Mouse (Mus musculus): Measurements from ENCODE around the gene Cylc1. TPM values are rescaled to one million over a fixed set of nuclear protein-coding genes. Genes with fewer than 3 reads are reported as not detected.

The Cylc1 gene
- total and polyA plus RNA-seq, 3 experiments: not detected

DNA sequence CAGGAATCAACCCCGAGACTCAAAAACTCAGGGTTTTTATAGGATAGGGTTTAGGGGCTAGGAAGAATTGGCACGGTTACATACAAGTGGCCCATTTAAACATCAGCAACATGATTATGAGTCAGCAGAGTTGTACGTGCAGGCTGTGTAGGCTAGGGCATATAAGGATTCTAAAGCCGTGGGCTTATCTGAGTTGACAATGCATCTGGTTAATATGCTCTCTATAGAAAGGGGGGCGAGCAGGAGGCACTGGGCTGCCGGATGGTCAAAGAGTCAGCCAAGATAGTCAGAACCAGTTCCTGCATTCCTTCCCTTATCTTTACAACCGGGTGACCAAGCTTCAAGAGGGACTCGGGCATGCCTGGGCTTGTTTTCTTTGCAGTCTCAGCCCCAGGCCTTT is 31.5 kb upstream of the Cylc1 start (continued):
- TF ChIP-seq POLR2AphosphoS2 (IDR thresholded peaks at IDR 0.05; ENCODE audit: low read length): no peak
- TF ChIP-seq CTCF (IDR thresholded peaks at IDR 0.05 in 2 of 3, conservative IDR thresholded peaks at IDR 0.05 in 1 of 3; ENCODE audit: control insufficient read depth in 1 of 3, insufficient read depth in 1 of 3, low read depth in 2 of 3, low read length in 3 of 3, poor library complexity in 1 of 3, severe bottlenecking in 1 of 3): no peak
- no peak for TF ChIP-seq USF2 (IDR thresholded peaks at IDR 0.05; ENCODE audit: borderline replicate concordance in 1 of 2, insufficient read depth in 1 of 2, low read depth in 1 of 2, low read length in 2 of 2)
- peak; percentile 63 for TF ChIP-seq MAX (IDR thresholded peaks at IDR 0.05; ENCODE audit: low read length)
- TF ChIP-seq MYC (IDR thresholded peaks at IDR 0.05; ENCODE audit: low read depth, low read length): peak; percentile 67; the same call in 1 of the 2 replicates
- no peak for TF ChIP-seq ELF1 (IDR thresholded peaks at IDR 0.05; ENCODE audit: low read depth, low read length)
- peak; percentile 30; the same call in 1 of the 2 replicates for TF ChIP-seq NRF1 (IDR thresholded peaks at IDR 0.05; ENCODE audit: insufficient read depth, low read depth, low read length, poor library complexity, severe bottlenecking)
- TF ChIP-seq ZMIZ1 (IDR thresholded peaks at IDR 0.05; ENCODE audit: low read depth, low read length): 0 out of 2 replicates have a peak, but pooled peaks have one; percentile 24
- TF ChIP-seq GABPA (IDR thresholded peaks at IDR 0.05; ENCODE audit: low read depth, low read length): peak; percentile 79; the same call in 1 of the 2 replicates

DNA sequence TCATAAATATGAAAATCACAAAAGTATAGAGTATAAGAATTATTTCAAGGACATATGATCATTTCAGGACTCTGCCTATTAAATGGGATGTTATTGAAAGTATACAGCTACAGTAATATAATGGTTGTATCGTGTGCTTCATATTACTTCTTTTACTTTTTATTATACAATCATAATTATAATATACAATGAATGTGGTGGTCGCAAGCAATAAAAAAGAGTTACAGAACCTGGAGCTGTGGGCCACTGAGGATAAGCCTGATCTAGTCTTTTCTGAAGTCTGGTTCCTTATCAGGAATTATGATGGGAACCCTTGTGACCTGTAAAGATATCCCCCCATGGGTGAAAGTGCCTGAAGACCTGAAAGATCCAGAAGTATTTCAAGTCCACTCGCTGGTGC is 57.8 kb downstream of the Cylc1 start, which contains the start of gene Gm10112:
Gene Gm10112 (plus strand): TSS at position 301 of the 400 bp plus-strand sequence.
- Histone ChIP-seq H3K27ac (ENCODE audit: control insufficient read depth, low read depth, low read length) (no peak within 1 kb of the TSS), H3K36me3 (ENCODE audit: control insufficient read depth in 1 of 2, insufficient read depth in 2 of 2, low read length in 2 of 2) (no peaks in the 10 kb centered on the region), H3K4me3 (ENCODE audit: control insufficient read depth in 1 of 2, insufficient read depth in 1 of 2, low read depth in 2 of 2, low read length in 2 of 2) (no peak within 1 kb of the TSS), H3K79me2 (ENCODE audit: control insufficient read depth, insufficient read depth, low read length, poor library complexity) (no peaks in the 10 kb centered on the region), H3K4me1 (ENCODE audit: control insufficient read depth in 1 of 2, insufficient read depth in 2 of 2, low read length in 2 of 2) (no peaks in the 10 kb centered on the region), H3K9me3 (replicated peaks; ENCODE audit: insufficient read depth, low read length) (no peaks in the 10 kb centered on the region), H3K9ac (ENCODE audit: control insufficient read depth, low read depth, low read length, poor library complexity, severe bottlenecking) (no peak within 1 kb of the TSS), H3K27me3 (ENCODE audit: control insufficient read depth in 1 of 2, insufficient read depth in 2 of 2, low read length in 2 of 2) (no peaks in the 10 kb centered on the region)
- TF ChIP-seq SIN3A (IDR thresholded peaks at IDR 0.05; ENCODE audit: low read length) (no peak), E2F4 (IDR thresholded peaks at IDR 0.05; ENCODE audit: borderline replicate concordance, low read depth, low read length) (no peak), MYC (IDR thresholded peaks at IDR 0.05; ENCODE audit: low read depth, low read length) (no peak), USF2 (IDR thresholded peaks at IDR 0.05; ENCODE audit: borderline replicate concordance in 1 of 2, insufficient read depth in 1 of 2, low read depth in 1 of 2, low read length in 2 of 2) (no peak), UBTF (IDR thresholded peaks at IDR 0.05; ENCODE audit: borderline replicate concordance, insufficient read depth, low read depth, low read length) (no peak), MYB (IDR thresholded peaks at IDR 0.05; ENCODE audit: low read depth, low read length) (no peak), ZMIZ1 (IDR thresholded peaks at IDR 0.05; ENCODE audit: low read depth, low read length) (no peak), MEF2A (IDR thresholded peaks at IDR 0.05; ENCODE audit: extremely low read depth, insufficient replicate concordance, low read depth, low read length, poor library complexity, severe bottlenecking) (no peak), GABPA (IDR thresholded peaks at IDR 0.05; ENCODE audit: low read depth, low read length) (no peak), NELFE (IDR thresholded peaks at IDR 0.05; ENCODE audit: low read depth, low read length) (no peak), ETS1 (IDR thresholded peaks at IDR 0.05; ENCODE audit: low read depth, low read length) (no peak)
- DNase-seq (ENCODE audit: low read depth, low spot score): no peak

Other genes with a start within 250 kb of the Cylc1 start
- gene Gm10112, start 57.9 kb downstream of the Cylc1 start, total RNA-seq (2012; rRNA removed): not detected in 2 replicates
- gene Gm10112, start 57.9 kb downstream of the Cylc1 start, polyA plus RNA-seq (2012; ENCODE audit: insufficient read depth in 1 of 2, insufficient read length in 2 of 2, low read depth in 1 of 2, low replicate concordance in 2 of 2, missing spikeins in 1 of 2): not detected

All from MEL (cell line).